Mouse (Mus musculus): Measurements from ENCODE around the gene Cdk5r1. TPM values are rescaled to one million over a fixed set of nuclear protein-coding genes. Genes with fewer than 3 reads are reported as not detected.

Gene Cdk5r1
- polyA plus RNA-seq, 1 experiment from 2014 or later = 54.0 TPM

DNA sequence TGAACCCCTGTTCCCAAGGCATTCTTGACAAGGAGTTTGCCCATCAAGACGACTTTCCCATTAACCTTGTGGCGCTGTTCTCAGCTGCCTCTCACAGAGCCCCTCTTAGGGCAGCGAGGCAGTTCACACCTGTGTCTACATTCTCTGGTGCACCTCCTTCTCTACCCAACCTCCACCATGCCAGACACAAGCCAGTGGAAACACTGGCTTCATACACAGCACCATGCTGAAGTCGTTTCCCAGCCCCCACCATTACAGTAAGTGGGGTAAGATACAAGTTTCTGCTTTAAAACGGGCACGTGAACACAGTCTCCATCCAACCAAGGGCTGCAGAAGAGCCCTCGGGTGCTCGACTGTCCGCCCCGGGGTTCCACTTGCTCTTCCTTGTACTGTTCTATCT, 33.3 kb downstream of the Cdk5r1 start:
- Histone ChIP-seq H3K27ac (no peak overlapping the region), H3K4me2 (no peak overlapping the region), H3K9ac (no peak overlapping the region), H3K27me3 (peaks cover 9% of the 10 kb centered on the region), H3K9me3 (no peaks in the 10 kb centered on the region), H3K36me3 (replicated peaks) (no peaks in the 10 kb centered on the region), H3K4me1 (peaks cover 51% of the 10 kb centered on the region), H3K4me3 (replicated peaks) (no peak overlapping the region)
- 84% methylated on average over 10 of the region's 10 CpGs for WGBS
- no peak for ATAC-seq (ENCODE audit: low FRiP score)

DNA sequence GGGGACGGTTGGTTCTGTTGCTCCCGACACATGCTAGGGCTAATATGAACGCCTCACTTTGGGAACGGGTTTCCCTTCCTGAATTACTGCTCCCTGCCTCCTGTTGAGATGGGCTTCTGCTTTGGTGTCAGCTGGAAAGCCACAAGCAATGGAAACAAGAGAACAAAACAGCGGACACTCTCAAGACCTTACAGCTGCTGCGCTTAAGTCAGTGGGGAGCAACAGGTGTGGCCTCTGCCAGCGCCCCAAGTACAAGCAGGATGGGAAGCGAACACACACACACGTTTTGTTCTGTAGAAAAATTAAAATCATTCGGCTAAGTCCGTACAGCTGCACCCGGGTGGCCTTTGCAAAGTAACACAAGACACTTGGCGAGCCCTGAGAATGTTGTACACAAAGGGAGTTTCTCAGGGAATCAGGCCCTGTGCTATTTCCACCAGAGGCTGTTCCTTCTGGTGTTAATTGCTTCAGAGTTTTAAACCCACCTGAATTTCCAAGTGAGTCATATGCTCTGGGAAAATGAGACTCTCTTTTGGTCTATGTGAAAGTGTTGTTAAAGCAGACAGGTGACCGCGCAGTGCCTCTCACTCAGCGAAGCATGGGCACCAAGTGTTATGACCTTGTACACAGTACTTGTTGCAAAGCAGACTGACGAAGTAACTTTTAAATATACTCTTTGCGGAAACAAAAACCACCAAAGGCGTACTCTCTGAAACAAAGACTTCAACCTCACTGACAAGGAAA, 35.7 kb downstream of the Cdk5r1 start:
- H3K27me3 ChIP-seq = peaks cover 11% of the 10 kb centered on the region
- no peak for ATAC-seq (ENCODE audit: low FRiP score)
- H3K4me1 ChIP-seq = peaks cover 56% of the 10 kb centered on the region

DNA sequence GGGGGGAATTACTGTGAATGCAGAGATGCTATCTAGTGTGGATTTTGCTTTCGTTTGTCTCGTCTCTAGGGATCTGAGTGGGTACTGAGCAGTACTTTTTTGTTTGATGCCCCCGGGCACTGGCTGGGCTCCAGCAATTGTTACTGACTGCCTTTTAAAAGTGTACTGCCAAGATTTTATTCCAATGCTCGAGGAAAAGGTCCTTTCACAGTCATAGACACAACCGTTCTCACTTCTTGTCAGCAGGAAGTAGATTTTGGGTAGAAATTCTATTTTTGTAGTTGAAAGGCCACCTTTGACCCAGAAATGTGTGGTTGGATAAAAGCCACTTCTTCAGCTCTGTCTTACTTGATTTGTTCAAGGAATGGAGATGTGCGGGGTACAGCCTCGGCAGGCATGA, 37.0 kb downstream of the Cdk5r1 start:
- ATAC-seq (ENCODE audit: low FRiP score) = no peak
- 72% methylated on average over 7 of the region's 7 CpGs for WGBS
- H3K27ac ChIP-seq = no peak overlapping the region
- no peak overlapping the region for H3K4me3 ChIP-seq (replicated peaks)
- no peaks in the 10 kb centered on the region for H3K9me3 ChIP-seq
- peaks cover 58% of the 10 kb centered on the region for H3K4me1 ChIP-seq
- peaks cover 11% of the 10 kb centered on the region for H3K27me3 ChIP-seq
- no peak overlapping the region for H3K4me2 ChIP-seq
- no peak overlapping the region for H3K9ac ChIP-seq
- H3K36me3 ChIP-seq (replicated peaks) = no peaks in the 10 kb centered on the region

More for the DNA sequence above, 35.7 kb downstream of the Cdk5r1 start:
- Histone ChIP-seq H3K9me3 (no peaks in the 10 kb centered on the region), H3K27ac (no peak overlapping the region), H3K4me2 (no peak overlapping the region), H3K4me3 (replicated peaks) (no peak overlapping the region), H3K36me3 (replicated peaks) (no peaks in the 10 kb centered on the region), H3K9ac (no peak overlapping the region)
- 62% methylated on average over 19 of the region's 19 CpGs for WGBS

DNA sequence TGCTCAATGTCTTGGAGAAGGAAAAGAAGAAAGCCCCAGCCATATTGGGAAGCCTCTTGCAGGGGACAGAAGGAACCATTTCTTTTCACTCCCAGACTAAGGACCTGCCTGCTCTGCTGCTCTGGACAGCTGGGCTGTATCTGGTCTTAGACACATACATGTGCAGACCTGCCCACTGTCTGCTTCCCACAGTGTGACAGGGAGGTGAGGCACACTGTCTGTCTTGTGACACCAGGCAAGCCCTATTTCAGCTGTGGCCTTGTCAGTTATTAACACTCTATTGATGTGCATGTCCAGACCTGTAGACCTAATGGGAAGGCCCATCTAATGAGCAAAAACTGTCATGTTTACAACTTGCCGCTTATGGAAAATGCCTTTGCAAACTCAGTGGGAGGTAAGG, 38.5 kb downstream of the Cdk5r1 start:
- Histone ChIP-seq H3K9ac (no peak overlapping the region), H3K4me3 (replicated peaks) (no peak overlapping the region), H3K4me1 (peaks cover 60% of the 10 kb centered on the region), H3K36me3 (replicated peaks) (no peaks in the 10 kb centered on the region), H3K4me2 (no peak overlapping the region), H3K27me3 (peaks cover 8% of the 10 kb centered on the region; the same call in 1 of the 2 replicates), H3K27ac (peak overlapping the region; percentile 57; the same call in 1 of the 2 replicates), H3K9me3 (no peaks in the 10 kb centered on the region)
- no peak for ATAC-seq (ENCODE audit: low FRiP score)
- WGBS = 55% methylated on average over 1 of the region's 1 CpGs

DNA sequence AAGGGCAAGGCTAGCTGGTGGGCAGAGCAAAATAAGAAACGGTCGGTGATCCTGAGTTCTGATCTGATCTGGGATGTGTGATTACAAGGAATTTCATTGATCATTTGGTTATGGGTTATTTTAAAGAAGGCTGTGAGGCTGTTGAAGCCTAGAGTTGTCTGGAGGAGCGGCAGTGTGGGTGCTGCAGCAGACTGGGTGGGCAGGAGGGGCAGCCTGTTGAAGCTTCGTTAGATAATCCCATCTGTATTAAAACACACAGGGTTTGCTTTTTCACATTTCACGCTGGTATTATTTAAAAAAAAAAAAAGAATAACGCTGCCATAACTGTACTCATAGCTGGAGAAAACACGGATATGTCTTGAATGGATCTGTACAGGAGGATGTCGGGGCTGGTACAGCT, 39.1 kb downstream of the Cdk5r1 start:
- WGBS = 79% methylated on average over 8 of the region's 8 CpGs
- no peak for ATAC-seq (ENCODE audit: low FRiP score)

DNA sequence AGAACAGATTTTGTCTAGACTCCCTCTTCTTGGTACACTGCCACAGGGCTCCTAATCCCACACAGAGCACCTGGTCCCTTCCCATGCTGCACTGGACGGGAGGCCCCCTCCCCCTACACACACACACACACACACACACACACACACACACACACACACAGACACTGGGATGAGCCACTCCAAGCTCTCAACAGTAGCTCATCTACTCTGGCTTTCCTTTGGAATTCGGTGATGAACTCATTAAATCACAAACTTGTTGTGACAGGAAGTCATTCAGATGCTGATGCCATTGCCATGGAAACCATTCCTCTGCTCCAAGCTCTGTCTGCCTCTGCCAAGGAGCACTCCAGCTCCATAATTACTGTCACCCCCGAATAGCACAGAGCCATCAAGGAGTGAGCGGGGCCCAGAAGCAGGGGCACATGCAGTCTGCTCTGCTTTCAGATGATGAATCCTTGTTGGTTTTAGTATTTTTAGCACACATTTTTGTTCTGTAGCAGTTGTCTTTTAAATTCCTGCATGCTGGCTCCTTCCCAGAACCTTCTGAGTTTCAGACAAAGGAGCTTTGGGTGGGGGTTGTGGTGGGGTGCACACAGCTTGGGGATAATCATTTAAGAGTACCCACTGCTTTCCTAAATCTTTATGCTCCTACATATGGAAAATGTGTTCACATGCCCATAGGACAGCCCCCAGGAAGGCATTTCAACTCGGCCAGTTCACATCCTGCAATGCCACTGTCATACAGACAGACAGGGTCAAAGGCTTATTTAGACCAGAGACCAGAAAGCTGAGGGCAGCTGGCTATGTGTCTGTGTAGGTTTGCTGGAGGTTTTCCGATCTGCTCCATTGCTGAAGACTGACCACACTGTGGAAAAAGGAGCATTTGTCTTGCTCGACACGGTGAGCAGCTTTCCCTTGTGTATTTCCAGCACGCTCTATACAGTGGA, 41.9 kb downstream of the Cdk5r1 start:
- Histone ChIP-seq H3K4me1 (peaks cover 49% of the 10 kb centered on the region), H3K9me3 (no peaks in the 10 kb centered on the region), H3K27ac (peak overlapping the region; percentile 90), H3K27me3 (0 out of 2 replicates have a peak, but pooled peaks cover 3% of the 10 kb centered on the region), H3K4me2 (peak overlapping the region; percentile 29), H3K9ac (no peak overlapping the region), H3K36me3 (replicated peaks) (no peaks in the 10 kb centered on the region), H3K4me3 (replicated peaks) (no peak overlapping the region)
- WGBS = 26% methylated on average over 9 of the region's 9 CpGs
- ATAC-seq (ENCODE audit: low FRiP score) = peak; percentile 96

More for the DNA sequence above, 39.1 kb downstream of the Cdk5r1 start:
- no peak overlapping the region for H3K9ac ChIP-seq
- H3K27ac ChIP-seq = peak overlapping the region; percentile 57; the same call in 1 of the 2 replicates
- H3K4me3 ChIP-seq (replicated peaks) = no peak overlapping the region
- H3K27me3 ChIP-seq = peaks cover 4% of the 10 kb centered on the region; the same call in 1 of the 2 replicates
- no peaks in the 10 kb centered on the region for H3K36me3 ChIP-seq (replicated peaks)
- peaks cover 60% of the 10 kb centered on the region for H3K4me1 ChIP-seq
- no peak overlapping the region for H3K4me2 ChIP-seq
- H3K9me3 ChIP-seq = no peaks in the 10 kb centered on the region

DNA sequence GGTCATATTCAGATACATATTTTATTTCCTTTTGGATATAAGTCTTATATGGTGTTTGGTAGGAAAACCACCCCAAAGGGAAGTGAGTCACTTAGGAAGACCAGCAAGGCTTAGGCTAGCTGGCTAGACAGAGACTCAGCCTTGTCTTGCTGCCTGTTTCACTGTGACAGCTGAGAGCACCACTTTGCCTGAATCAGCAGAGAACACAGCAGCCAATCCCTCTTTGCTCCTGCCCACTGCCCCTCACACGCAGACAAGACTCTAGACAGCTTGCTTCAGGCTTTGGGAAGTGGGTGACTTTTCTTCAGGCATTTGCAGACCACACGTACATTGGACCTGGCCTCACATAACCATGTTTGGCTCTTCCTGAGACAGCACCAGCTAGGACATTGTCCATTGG, 44.3 kb downstream of the Cdk5r1 start:
- Histone ChIP-seq H3K4me2 (no peak overlapping the region), H3K9ac (no peak overlapping the region), H3K4me3 (replicated peaks) (no peak overlapping the region), H3K27ac (no peak overlapping the region), H3K27me3 (no peaks in the 10 kb centered on the region), H3K36me3 (replicated peaks) (no peaks in the 10 kb centered on the region), H3K9me3 (no peaks in the 10 kb centered on the region), H3K4me1 (peaks cover 32% of the 10 kb centered on the region)
- WGBS = 70% methylated on average over 2 of the region's 2 CpGs
- no peak for ATAC-seq (ENCODE audit: low FRiP score)

DNA sequence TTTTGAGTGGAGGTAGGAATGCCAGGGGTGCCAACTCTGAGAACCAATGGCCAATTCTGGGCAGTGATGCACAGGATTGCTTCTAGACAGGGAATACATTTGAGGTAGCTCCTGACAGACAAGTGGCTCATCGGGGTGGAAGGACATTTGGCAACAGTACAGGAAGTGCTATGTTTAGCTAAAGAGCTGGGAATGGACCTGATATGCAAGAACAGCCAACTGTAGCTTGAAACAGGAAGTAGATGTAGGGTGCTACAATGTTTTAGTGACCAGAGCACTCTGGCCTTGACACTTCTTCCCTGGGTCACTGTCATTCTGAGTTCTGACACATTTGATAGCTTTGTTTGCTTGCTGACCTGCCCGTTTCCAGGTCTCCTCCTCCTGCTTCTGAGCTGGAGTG, 46.0 kb downstream of the Cdk5r1 start:
- H3K36me3 ChIP-seq (replicated peaks) = no peaks in the 10 kb centered on the region
- peaks cover 26% of the 10 kb centered on the region for H3K4me1 ChIP-seq
- no peak overlapping the region for H3K4me3 ChIP-seq (replicated peaks)
- H3K27me3 ChIP-seq = no peaks in the 10 kb centered on the region
- no peak for ATAC-seq (ENCODE audit: low FRiP score)
- 85% methylated on average over 2 of the region's 2 CpGs for WGBS
- no peak overlapping the region for H3K27ac ChIP-seq
- H3K9me3 ChIP-seq = no peaks in the 10 kb centered on the region
- H3K9ac ChIP-seq = no peak overlapping the region
- no peak overlapping the region for H3K4me2 ChIP-seq

DNA sequence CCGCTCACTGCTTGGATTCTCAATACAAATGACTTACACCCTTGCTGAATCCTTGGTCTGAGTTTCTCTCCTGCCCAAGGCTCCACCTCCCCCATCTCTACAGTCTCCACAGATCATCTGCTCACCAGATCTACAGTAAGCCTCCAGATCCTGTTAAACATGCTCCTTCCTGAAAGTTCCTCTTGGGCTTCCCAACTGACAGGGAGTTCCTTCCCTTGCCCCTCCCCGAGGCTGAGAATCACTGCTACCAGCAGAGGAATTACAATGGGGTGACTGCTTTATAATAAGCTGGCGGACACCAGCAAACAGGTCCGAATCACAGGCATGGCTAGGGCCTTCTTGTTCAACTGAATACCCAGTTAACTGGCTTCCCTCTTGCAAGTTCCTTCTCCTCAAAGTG, 46.6 kb downstream of the Cdk5r1 start:
- peaks cover 20% of the 10 kb centered on the region for H3K4me1 ChIP-seq
- H3K9me3 ChIP-seq = no peaks in the 10 kb centered on the region
- ATAC-seq (ENCODE audit: low FRiP score) = no peak
- H3K4me2 ChIP-seq = no peak overlapping the region
- H3K27ac ChIP-seq = no peak overlapping the region
- H3K36me3 ChIP-seq (replicated peaks) = no peaks in the 10 kb centered on the region
- H3K4me3 ChIP-seq (replicated peaks) = no peak overlapping the region
- 72% methylated on average over 4 of the region's 4 CpGs for WGBS
- H3K27me3 ChIP-seq = no peaks in the 10 kb centered on the region
- no peak overlapping the region for H3K9ac ChIP-seq

DNA sequence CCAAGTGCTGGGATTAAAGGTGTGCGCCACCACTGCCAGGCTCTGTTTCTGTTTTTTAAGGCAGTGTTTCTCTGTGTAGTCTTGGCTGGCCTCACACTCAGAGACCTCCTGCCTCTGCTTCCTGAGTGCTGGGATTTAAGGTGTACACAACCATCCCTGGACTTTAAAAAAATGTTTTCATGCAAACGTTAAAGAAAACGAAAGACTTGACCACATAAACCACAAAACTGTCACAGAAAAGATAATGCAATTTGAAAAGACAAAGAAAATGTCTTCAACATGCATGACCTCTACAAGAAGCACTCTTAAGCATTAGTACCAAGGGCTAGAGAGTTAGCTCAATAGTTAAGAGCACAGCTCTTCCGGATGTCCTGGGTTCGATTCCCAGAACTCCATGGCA, 47.4 kb downstream of the Cdk5r1 start:
- Histone ChIP-seq H3K9ac (no peak overlapping the region), H3K4me2 (no peak overlapping the region), H3K27me3 (no peaks in the 10 kb centered on the region), H3K9me3 (no peaks in the 10 kb centered on the region), H3K4me3 (replicated peaks) (no peak overlapping the region), H3K4me1 (peaks cover 12% of the 10 kb centered on the region), H3K27ac (no peak overlapping the region), H3K36me3 (replicated peaks) (no peaks in the 10 kb centered on the region)
- no peak for ATAC-seq (ENCODE audit: low FRiP score)
- WGBS = 94% methylated on average over 5 of the region's 5 CpGs

DNA sequence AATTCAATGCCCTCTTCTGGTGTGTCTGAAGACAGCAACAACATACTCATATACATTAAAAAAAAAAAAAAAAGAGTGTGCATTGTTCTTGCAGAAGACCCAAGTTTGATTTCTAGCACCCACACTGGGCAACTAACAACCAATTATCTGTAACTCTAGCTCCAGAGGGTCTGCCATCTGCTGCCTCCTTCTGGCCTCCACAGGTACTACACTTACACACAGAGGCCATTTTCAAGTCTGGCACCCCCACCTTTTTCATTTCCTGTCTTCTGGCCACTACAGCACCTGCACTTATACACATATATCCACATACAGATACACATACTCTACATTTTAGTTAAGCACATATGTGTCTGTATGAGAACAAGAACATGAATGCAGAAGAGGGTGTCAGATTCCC, 50.9 kb downstream of the Cdk5r1 start:
- H3K36me3 ChIP-seq (replicated peaks) = no peaks in the 10 kb centered on the region
- no peak overlapping the region for H3K4me2 ChIP-seq
- no peaks in the 10 kb centered on the region for H3K4me1 ChIP-seq
- no peaks in the 10 kb centered on the region for H3K9me3 ChIP-seq
- H3K4me3 ChIP-seq (replicated peaks) = no peak overlapping the region
- no peaks in the 10 kb centered on the region for H3K27me3 ChIP-seq
- H3K27ac ChIP-seq = no peak overlapping the region
- no peak for ATAC-seq (ENCODE audit: low FRiP score)
- no peak overlapping the region for H3K9ac ChIP-seq

DNA sequence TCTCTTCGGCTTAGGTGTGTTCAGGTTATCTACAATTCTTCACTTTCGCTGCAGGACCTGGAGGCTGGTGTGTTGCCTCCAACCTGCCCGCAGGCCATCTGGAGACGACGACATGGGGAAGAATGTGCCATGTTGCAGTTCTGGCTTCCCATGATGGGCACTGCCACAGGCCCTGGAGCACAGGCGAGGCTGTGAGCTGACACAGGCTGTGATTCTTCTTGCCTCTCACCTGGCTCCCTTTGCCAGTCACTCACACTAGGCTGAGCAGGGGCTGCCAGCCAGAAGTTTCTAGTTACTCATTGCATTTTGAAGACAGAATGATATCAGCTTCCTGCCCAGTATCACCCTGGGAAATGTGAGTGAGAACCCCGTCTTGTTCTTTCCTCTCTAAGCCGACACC, 52.3 kb downstream of the Cdk5r1 start:
- Histone ChIP-seq H3K27ac (no peak overlapping the region), H3K4me2 (no peak overlapping the region), H3K27me3 (no peaks in the 10 kb centered on the region), H3K4me3 (replicated peaks) (no peak overlapping the region), H3K9me3 (no peaks in the 10 kb centered on the region), H3K9ac (no peak overlapping the region), H3K36me3 (replicated peaks) (no peaks in the 10 kb centered on the region), H3K4me1 (no peaks in the 10 kb centered on the region)
- 88% methylated on average over 8 of the region's 8 CpGs for WGBS
- no peak for ATAC-seq (ENCODE audit: low FRiP score)
